Mouse (Mus musculus) midbrain, embryonic 14.5 days (tissue): ENCODE results near the gene Tnfsf15. TPM values are rescaled to one million over a fixed set of nuclear protein-coding genes. Genes with fewer than 3 reads are reported as not detected.

Source experiments
- ATAC-seq: fragments of 200-750 bp; cut with Nextera tagmentation; 2 replicates; pipeline ENCODE4 v1.8.0; 2017; ENCODE audit warnings: moderate number of reproducible peaks, moderate library complexity; ENCODE audit not compliant: low FRiP score, low TSS enrichment
- DNase-seq: peaks from one replicate; pipeline ENCODE4 v3.0.0-alpha.2; 2015
- H3K27ac ChIP-seq: fragments of 300-500 bp; sonication (generic); replicated peaks from 2 replicates; pipeline ENCODE4 v1.5.1; 2014; ENCODE audit warnings: mild to moderate bottlenecking, low read depth, low read length, moderate library complexity
- H3K27me3 ChIP-seq: fragments of 300-500 bp; sonication (generic); 2 replicates; pipeline ENCODE4 v1.6.1; 2014; ENCODE audit warnings: low read length, control low read depth, mixed read lengths; ENCODE audit not compliant: control insufficient read depth, insufficient read depth
- H3K36me3 ChIP-seq: fragments of 300-500 bp; sonication (generic); 2 replicates; pipeline ENCODE4 v1.6.1; 2014; ENCODE audit warnings: low read length, control low read depth; ENCODE audit not compliant: control insufficient read depth, insufficient read depth
- H3K4me1 ChIP-seq: fragments of 300-500 bp; sonication (generic); 2 replicates; pipeline ENCODE4 v1.6.1; 2014; ENCODE audit warnings: mild to moderate bottlenecking, antibody characterized with exemption, low read length, control low read depth; ENCODE audit not compliant: control insufficient read depth, insufficient read depth
- H3K4me2 ChIP-seq: fragments of 300-500 bp; sonication (generic); 2 replicates; pipeline ENCODE4 v1.6.1; 2014; ENCODE audit warnings: mild to moderate bottlenecking, low read length, moderate library complexity
- H3K4me3 ChIP-seq: fragments of 300-500 bp; sonication (generic); replicated peaks from 2 replicates; pipeline ENCODE4 v1.5.1; 2014; ENCODE audit warnings: low read depth, low read length
- H3K9ac ChIP-seq: fragments of 300-500 bp; sonication (generic); replicated peaks from 2 replicates; pipeline ENCODE4 v1.6.1; 2014; ENCODE audit warnings: mild to moderate bottlenecking, low read length, moderate library complexity
- H3K9me3 ChIP-seq: fragments of 300-500 bp; sonication (generic); 2 replicates; pipeline ENCODE4 v1.6.1; 2016; ENCODE audit warnings: low read length, control low read depth, mixed read lengths; ENCODE audit not compliant: control insufficient read depth
- WGBS: fragments of 180-500 bp; shearing (Covaris S2); extraction: QIAGEN DNeasy Blood & Tissue Kit; methylation state at CpG from one replicate; pipeline ENCODE4 v1.1.7; 2014; 5-methylcytosine and 5-hydroxymethylcytosine counted together
- polyA plus RNA-seq: library from polyadenylated mRNA; unstranded; fragments of >200 nt; fragmentation: Nextera tagmentation; extraction: Ambion mirVana; gene quantifications from 2 replicates; pipeline ENCODE4 v1.2.1, GENCODE M21; 2014

Gene Tnfsf15
- polyA plus RNA-seq, 1 experiment from 2014 or later, result not detected

DNA sequence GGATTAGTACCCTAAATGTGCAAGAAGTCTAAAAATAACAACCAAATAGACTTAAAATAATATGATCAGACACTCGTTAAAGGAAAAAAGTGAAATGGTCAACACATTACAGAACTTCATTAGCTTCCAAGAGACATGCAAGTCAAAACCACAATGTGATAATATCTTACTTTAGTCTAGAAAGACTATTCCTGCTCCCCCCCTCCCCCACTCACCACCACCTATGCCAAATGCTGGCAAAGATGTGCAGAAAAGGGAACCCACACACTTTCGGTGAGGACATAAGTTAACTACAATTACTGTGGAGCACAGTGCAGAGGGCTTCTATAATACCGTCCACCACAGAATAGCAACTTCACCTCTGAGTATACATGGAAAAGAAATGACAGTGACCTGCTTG, 24.2 kb upstream of the Tnfsf15 start:
- no peaks in the 10 kb centered on the region for H3K9me3 ChIP-seq
- DNase-seq, result no peak
- WGBS, result 93% methylated on average over 3 of the region's 3 CpGs

DNA sequence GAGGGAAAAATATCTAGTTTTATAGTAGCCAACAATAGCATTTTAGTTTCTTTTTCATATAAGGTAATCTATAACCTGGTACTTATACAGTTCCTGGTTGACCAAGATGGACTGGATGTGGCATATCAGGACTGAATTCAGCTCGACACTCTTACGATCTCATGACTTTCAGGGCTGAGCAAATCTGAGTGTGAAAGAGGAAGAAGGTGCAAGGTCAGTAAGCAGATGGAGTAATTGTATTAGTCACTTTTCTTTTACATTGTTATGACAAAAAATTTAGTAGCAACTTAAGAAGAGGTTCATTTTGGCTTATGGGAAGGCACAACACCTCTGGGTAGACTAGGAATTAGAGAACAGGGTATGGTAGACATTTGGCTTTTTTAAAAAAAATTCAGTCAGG, 20.1 kb upstream of the Tnfsf15 start:
- H3K27ac ChIP-seq, result no peak overlapping the region
- no peaks in the 10 kb centered on the region for H3K36me3 ChIP-seq
- DNase-seq, result no peak
- no peak overlapping the region for H3K4me3 ChIP-seq
- no peak overlapping the region for H3K4me2 ChIP-seq
- H3K27me3 ChIP-seq, result no peaks in the 10 kb centered on the region
- no peak for ATAC-seq
- H3K9me3 ChIP-seq, result no peaks in the 10 kb centered on the region
- 97% methylated on average over 2 of the region's 2 CpGs for WGBS
- H3K9ac ChIP-seq, result no peak overlapping the region
- no peaks in the 10 kb centered on the region for H3K4me1 ChIP-seq

More for the DNA sequence above, 24.2 kb upstream of the Tnfsf15 start:
- Histone ChIP-seq H3K4me3 (no peak overlapping the region), H3K4me2 (no peak overlapping the region), H3K4me1 (no peaks in the 10 kb centered on the region), H3K27me3 (no peaks in the 10 kb centered on the region), H3K27ac (no peak overlapping the region), H3K9ac (no peak overlapping the region), H3K36me3 (no peaks in the 10 kb centered on the region)
- no peak for ATAC-seq

DNA sequence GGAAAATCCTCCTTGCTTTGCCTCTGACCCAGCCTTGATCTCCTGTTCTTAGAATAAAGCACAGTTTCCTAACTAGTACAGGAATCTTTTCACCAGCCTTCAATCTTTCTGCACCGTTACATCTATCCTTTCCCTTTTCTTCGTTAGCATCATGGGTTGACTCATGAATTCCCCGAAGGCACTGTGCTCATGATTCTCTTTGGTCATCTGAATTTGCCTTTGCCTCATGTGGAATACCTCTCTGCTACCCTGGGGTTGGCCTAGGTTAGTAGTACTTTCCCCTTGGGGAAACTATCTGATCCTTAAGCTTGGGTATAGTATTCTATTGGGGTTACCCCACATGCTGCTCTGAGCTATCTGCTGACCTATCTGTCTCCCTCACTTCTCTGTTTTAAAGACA, 15.0 kb upstream of the Tnfsf15 start:
- no peak overlapping the region for H3K9ac ChIP-seq
- 81% methylated on average over 3 of the region's 3 CpGs for WGBS
- H3K4me1 ChIP-seq, result no peaks in the 10 kb centered on the region
- H3K9me3 ChIP-seq, result no peaks in the 10 kb centered on the region
- ATAC-seq, result no peak
- no peak for DNase-seq
- H3K27me3 ChIP-seq, result no peaks in the 10 kb centered on the region
- no peaks in the 10 kb centered on the region for H3K36me3 ChIP-seq
- H3K4me2 ChIP-seq, result no peak overlapping the region
- no peak overlapping the region for H3K27ac ChIP-seq
- no peak overlapping the region for H3K4me3 ChIP-seq

DNA sequence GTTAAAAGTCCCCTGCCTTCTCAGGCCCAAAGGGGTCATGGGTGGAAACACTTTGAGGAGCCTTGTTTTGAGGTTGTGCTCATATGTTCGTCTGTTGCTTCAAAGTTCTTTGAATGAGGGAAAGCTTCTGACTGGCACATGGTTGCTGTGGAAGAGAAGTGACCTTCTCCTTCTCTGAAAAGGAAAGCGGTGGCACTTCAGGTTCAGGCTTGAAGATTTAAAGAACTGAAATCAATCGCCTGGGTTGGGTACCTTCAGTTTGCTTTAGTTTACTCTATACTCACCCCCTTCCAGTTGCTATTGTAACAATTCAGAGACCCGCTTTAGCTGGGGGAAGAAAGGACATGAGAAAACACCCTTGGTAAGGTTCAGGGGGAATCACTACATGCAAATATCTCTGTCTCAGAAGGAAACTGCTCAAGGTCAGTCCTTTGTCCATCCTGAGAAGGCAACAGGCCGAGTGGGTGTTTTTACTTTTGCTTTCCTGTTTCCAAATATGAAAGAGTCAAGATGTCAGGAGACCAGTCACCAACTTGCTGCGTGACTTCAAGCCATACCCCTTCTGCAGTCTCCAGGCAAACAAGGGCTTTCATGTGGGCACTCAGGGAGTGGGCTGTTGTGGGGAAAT, 12.7 kb upstream of the Tnfsf15 start:
- DNase-seq (no peak), ATAC-seq (no peak)
- Histone ChIP-seq H3K36me3 (no peaks in the 10 kb centered on the region), H3K27ac (no peak overlapping the region), H3K27me3 (no peaks in the 10 kb centered on the region), H3K9ac (no peak overlapping the region), H3K4me2 (no peak overlapping the region), H3K4me1 (no peaks in the 10 kb centered on the region), H3K4me3 (no peak overlapping the region), H3K9me3 (no peaks in the 10 kb centered on the region)
- 85% methylated on average over 6 of the region's 6 CpGs for WGBS

DNA sequence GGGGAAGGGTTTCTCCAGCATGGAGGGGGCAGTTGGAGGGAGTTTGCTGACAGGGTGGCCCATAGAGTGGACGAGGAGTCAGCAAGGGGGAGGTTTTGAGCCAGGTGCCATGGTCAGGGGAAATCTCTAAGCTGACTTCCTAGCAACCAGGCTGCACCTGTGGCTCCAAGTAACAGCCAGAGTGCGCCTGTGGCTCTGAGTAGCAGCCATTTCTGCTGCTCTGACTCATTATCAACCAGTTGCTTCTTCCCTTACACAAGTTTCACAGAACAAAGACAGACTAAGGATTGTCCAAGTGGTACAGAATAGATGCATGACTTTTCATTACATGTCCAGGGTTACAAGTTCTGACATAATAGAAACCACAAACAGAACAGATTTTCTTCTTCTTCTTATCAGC, 11.2 kb upstream of the Tnfsf15 start:
- Histone ChIP-seq H3K27me3 (no peaks in the 10 kb centered on the region), H3K9ac (no peak overlapping the region), H3K36me3 (no peaks in the 10 kb centered on the region), H3K27ac (no peak overlapping the region), H3K4me3 (no peak overlapping the region), H3K9me3 (no peaks in the 10 kb centered on the region), H3K4me1 (no peaks in the 10 kb centered on the region), H3K4me2 (no peak overlapping the region)
- DNase-seq (no peak), ATAC-seq (no peak)
- 65% methylated on average over 2 of the region's 2 CpGs for WGBS

DNA sequence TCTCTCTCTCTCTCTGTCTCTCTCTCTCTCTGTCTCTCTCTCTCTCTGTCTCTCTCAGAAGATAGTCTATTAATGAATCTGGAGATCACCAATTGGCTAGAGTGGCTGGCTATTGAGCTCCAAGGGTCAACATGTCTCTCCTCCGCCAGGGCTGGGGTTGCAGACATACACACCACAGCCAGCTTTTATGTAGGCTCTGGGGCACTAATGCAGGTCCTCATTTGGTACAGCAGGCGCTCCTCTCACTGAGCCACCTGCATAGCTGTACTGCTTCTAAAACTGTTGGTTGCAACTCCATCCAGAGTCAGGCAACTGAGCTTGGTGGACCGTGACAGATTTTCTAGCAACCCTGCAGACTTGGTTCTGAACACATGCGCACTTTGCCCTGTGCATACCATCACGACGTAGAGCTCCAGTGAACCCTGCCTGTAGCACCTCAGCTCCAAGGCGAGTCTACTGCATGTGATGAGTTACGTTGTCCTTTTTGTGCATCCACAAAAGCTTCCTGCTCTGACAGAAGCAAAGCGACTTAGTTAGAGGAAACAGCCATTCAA, 9.6 kb upstream of the Tnfsf15 start:
- DNase-seq (peak; percentile 4), ATAC-seq (no peak)
- H3K4me3 ChIP-seq, result no peak overlapping the region
- no peaks in the 10 kb centered on the region for H3K9me3 ChIP-seq
- no peak overlapping the region for H3K4me2 ChIP-seq
- no peaks in the 10 kb centered on the region for H3K27me3 ChIP-seq
- H3K9ac ChIP-seq, result no peak overlapping the region
- no peak overlapping the region for H3K27ac ChIP-seq
- H3K4me1 ChIP-seq, result no peaks in the 10 kb centered on the region
- no peaks in the 10 kb centered on the region for H3K36me3 ChIP-seq
- WGBS, result 63% methylated on average over 9 of the region's 9 CpGs

DNA sequence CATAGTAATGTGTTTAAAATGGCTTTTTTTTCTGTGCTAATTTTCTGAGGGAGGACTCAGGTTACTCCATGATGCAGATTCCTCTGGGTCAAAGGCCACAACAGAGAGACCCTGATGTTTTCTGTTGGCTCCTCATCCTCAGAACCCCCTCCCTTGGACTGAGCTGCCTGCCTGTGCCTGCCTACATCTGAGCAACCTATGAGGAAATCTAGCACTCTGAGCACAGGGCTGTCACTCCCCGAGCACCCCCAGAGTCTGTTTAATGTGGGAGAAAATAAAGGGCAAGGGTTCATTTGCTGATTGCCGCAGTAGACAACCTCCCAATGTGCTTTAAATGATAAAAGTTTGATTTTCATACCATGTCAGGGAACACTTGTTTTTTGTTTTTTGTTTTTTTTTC, 8.9 kb upstream of the Tnfsf15 start:
- ATAC-seq, result no peak
- DNase-seq, result no peak
- no peak overlapping the region for H3K4me3 ChIP-seq
- no peaks in the 10 kb centered on the region for H3K27me3 ChIP-seq
- H3K9me3 ChIP-seq, result no peaks in the 10 kb centered on the region
- H3K36me3 ChIP-seq, result no peaks in the 10 kb centered on the region
- 90% methylated on average over 2 of the region's 2 CpGs for WGBS
- H3K4me1 ChIP-seq, result no peaks in the 10 kb centered on the region
- H3K4me2 ChIP-seq, result no peak overlapping the region
- no peak overlapping the region for H3K27ac ChIP-seq
- no peak overlapping the region for H3K9ac ChIP-seq

DNA sequence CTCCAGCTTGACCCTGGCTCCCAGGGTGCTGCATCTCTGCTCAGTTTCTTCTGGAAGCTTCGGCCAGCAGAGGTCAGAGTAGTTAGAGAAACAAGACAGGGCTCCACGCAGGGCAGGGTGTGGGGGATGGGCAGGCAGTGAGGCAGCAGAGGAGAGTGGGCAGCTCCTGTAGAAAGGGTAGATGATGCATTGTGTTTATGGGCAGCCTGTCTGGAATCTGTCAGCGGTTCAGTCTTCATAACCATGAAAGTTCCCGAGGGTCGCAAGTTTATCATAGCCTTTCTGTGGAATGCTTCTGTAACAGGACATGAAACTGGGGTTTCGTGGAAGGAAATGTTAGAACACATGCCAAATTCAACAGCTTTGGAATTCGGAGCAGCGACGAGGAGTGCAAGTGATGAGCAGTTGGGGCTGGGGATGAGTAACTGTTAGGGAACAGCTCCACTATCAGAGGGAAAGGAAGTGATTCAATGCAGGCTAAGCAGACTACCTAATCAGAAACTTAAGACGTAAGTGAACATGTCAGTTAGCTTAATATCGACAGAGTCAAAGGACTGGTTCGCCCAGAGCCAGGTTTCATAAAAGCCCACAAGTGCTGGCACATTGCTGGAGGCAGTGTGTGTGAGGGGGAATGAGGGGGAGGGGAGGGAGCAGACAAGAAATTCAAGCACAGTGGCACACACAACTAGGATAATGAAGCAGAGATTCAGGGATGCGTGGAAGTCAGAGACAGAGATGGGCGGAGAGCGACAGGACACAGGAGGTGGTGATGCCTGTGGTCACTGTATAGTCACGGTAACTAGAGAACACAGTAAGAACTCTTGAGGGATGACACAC, 8.0 kb upstream of the Tnfsf15 start:
- 66% methylated on average over 16 of the region's 16 CpGs for WGBS
- Histone ChIP-seq H3K9me3 (no peaks in the 10 kb centered on the region), H3K9ac (no peak overlapping the region), H3K4me3 (no peak overlapping the region), H3K36me3 (no peaks in the 10 kb centered on the region), H3K27ac (no peak overlapping the region), H3K4me2 (no peak overlapping the region), H3K27me3 (no peaks in the 10 kb centered on the region), H3K4me1 (no peaks in the 10 kb centered on the region)
- ATAC-seq (no peak), DNase-seq (peak; percentile 24)
